Mouse (Mus musculus) cerebellum, adult 2 months (tissue): ENCODE measurements at regions not wholly inside any gene's neighbourhood (a gene's known extent, or its start where the extent isn't known, plus 50 kb on each side); places are given as distances from the start of the nearest gene placed in this dataset.

ENCODE experiments used
- DNase-seq, 2 experiments: peaks; one replicate each; pipeline ENCODE4 v3.0.0; 2021
- H3K27ac ChIP-seq: fragments of 200-500 bp; 2 replicates; pipeline ENCODE4 v1.5.1; 2012; ENCODE audit warnings: low read length, control low read depth, inconsistent platforms; ENCODE audit not compliant: insufficient read depth
- H3K27me3 ChIP-seq: fragments of 200-500 bp; 2 replicates; pipeline ENCODE4 v1.6.1; 2012; ENCODE audit warnings: inconsistent platforms, mild to moderate bottlenecking, low read length, moderate library complexity; ENCODE audit not compliant: control insufficient read depth, insufficient read depth
- H3K4me1 ChIP-seq: fragments of 200-500 bp; 2 replicates; pipeline ENCODE4 v1.6.1; 2011; ENCODE audit warnings: low read length; ENCODE audit not compliant: control insufficient read depth, insufficient read depth
- H3K4me3 ChIP-seq: fragments of 200-500 bp; replicated peaks from 2 replicates; pipeline ENCODE3; 2011; ENCODE audit warnings: mild to moderate bottlenecking, low read depth, low read length, control low read depth; ENCODE audit not compliant: insufficient read depth
- CTCF ChIP-seq: fragments of 200-500 bp; IDR thresholded peaks from 2 replicates; pipeline ENCODE4 v1.5.1; 2011; ENCODE audit warnings: low read depth, mild to moderate bottlenecking, control low read depth, low read length, moderate library complexity, borderline replicate concordance; ENCODE audit not compliant: insufficient read depth
- POLR2A ChIP-seq: fragments of 200-500 bp; IDR thresholded peaks from 2 replicates; pipeline ENCODE4 v1.6.1; 2011; ENCODE audit warnings: low read length, control low read depth, borderline replicate concordance; ENCODE audit not compliant: insufficient read depth
- WGBS: fragments of 180-500 bp; shearing (Covaris S2); methylation state at CpG from one replicate; pipeline ENCODE4 v1.1.7; 2018; 5-methylcytosine and 5-hydroxymethylcytosine counted together

DNA sequence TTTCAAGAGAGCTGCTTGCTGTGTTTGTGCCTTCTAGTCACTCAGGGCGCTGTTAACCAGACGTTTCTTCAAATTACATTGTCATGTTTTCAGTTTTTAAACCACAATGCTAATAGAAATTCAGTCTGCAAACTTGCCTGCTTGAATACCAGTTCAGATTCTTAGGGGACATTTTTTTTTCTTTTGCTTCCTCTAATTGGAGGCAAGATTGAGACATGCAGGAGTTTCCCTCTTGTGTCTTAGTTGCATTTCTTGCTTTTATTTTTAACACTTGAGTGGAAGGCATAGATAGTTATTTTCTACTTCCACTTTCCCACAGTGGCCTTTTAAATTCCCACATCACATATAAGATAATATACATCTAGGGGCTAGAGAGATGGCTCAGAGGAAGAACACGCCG, 246.8 kb downstream of the Grpr start:
- DNase-seq, result no peak
- TF ChIP-seq POLR2A, result no peak
- H3K4me3 ChIP-seq, result no peak overlapping the region
- no peaks in the 10 kb centered on the region for H3K4me1 ChIP-seq
- no peaks in the 10 kb centered on the region for H3K27me3 ChIP-seq
- no peak overlapping the region for H3K27ac ChIP-seq
- 90% methylated on average over 4 of the region's 4 CpGs for WGBS

DNA sequence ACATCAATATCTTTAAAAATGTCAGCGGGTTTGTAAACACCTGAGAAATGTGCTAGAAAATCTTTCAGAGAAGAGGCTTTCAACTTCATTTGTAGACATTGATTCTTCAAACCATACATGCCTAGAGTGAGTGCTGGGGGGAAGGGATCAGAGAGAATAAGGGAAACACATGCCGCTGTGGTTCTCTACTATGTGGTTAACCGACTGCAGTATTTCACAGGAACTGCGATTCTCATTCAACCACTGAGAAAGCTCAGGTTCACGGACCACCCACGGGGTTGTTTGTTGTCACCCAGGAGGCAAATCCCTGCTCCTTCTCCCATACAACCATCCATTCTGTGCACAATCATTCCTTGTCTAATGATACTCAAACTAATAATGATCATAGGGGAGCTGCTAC, 248.4 kb downstream of the Grpr start:
- H3K27me3 ChIP-seq, result no peaks in the 10 kb centered on the region
- 80% methylated on average over 6 of the region's 6 CpGs for WGBS
- H3K4me1 ChIP-seq, result no peaks in the 10 kb centered on the region
- no peak overlapping the region for H3K27ac ChIP-seq
- H3K4me3 ChIP-seq, result no peak overlapping the region
- no peak for TF ChIP-seq CTCF
- no peak for TF ChIP-seq POLR2A
- DNase-seq, result no peak

DNA sequence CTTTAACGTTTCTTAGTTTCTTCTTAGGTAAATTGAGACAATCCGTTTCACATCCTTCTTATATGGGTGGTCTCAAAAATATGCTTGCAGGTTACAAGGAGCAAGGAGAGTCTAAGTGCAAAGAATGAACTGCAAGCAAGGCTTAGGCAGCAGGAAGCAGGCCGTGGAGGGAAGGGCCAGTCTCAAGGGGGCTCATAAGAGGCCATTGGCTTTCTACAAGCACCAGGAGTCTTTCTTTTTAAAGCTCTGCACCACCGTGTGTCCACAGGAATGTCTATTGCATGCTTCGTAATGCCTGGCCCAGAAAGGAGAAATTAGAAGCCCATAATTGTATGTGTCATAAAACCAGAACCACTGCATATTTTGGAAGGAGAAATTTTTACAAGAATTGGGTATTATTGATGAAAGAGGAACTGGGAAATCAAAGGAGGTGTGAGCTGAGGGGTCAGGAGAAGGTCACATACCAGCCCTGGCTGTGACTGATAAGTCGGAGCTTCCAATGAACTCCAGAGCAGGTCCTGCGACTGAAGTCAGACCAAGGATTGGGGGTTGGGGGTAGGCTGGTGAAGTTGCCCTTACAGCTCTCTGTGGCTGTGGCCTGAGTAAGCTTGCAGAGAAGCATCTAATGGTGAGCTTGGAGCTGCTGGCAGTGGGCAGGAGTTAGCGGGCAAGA, 252.4 kb downstream of the Grpr start:
- DNase-seq, result no peak
- no peak overlapping the region for H3K4me3 ChIP-seq
- no peak overlapping the region for H3K27ac ChIP-seq
- H3K27me3 ChIP-seq, result no peaks in the 10 kb centered on the region
- no peak for TF ChIP-seq POLR2A
- H3K4me1 ChIP-seq, result no peaks in the 10 kb centered on the region
- 74% methylated on average over 8 of the region's 8 CpGs for WGBS

DNA sequence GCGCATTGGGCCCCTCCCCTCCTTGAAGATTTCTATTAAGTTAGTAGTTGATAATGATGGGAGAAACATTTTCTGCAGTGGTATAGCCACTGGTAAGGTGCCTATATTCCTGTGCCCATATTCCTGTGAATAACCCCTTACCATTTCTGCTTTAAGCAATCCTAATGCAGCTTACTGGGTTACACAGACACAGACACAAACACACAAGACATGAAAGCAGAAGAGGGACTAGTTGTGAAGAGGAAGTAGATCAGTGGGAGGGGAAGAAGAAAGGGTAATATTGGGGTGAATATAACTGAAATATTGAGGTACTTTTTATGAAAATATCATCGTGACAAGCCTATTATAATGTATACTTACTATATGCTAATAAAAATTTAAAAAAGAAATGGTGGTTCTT, 288.2 kb downstream of the Grpr start:
- 91% methylated on average over 2 of the region's 2 CpGs for WGBS
- TF ChIP-seq POLR2A, result no peak
- TF ChIP-seq CTCF, result no peak
- H3K4me3 ChIP-seq, result no peak overlapping the region
- DNase-seq, result no peak
- H3K4me1 ChIP-seq, result no peaks in the 10 kb centered on the region
- no peaks in the 10 kb centered on the region for H3K27me3 ChIP-seq
- no peak overlapping the region for H3K27ac ChIP-seq

DNA sequence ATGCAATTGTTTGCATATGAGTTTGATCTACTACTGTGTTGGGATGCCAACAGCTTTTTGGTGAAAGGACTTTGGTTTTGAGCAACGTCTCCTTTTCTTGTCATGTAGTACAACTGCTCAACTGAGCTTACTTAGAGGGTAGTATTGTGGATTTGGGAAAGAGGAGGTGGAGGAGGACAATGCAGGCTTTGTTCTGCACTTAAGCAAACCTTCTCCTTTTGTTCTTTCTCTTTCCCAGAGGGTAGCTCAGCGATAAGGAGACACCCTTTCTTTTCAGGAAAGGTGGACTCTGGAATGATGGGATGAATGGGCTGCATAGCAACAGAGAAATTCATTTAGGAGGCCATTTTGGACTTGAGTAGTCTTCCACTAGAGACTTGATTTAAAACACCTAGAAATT, 288.6 kb upstream of the S100g start:
- WGBS, result 10% methylated on average over 2 of the region's 2 CpGs
- Histone ChIP-seq H3K4me1 (no peaks in the 10 kb centered on the region), H3K27me3 (no peaks in the 10 kb centered on the region), H3K4me3 (no peak overlapping the region), H3K27ac (no peak overlapping the region)
- DNase-seq, result no peak
- TF ChIP-seq CTCF (no peak), POLR2A (no peak)

DNA sequence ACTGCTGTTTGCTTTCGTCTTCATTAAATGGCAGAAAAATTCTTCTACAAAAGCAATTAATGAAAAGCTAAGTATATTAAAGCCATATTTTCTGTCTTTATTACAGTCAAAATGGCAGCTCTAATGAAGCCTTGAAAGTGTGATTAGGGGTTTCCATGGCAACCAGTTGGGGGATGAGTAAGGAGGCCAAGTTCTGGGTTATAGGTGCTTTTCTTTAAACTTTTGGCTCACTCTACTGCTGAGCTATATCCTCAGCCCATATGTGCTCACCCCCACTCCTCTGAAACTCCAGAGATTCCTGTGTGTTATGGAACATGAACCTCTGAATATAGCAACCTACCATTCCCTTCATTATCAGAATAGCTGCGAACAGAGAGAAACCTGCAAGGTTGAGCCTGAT, 240.9 kb upstream of the S100g start:
- Histone ChIP-seq H3K4me1 (no peaks in the 10 kb centered on the region), H3K27ac (no peak overlapping the region), H3K27me3 (no peaks in the 10 kb centered on the region), H3K4me3 (no peak overlapping the region)
- no peak for TF ChIP-seq POLR2A
- TF ChIP-seq CTCF, result no peak
- WGBS, result 96% methylated on average over 2 of the region's 2 CpGs
- DNase-seq, result no peak

DNA sequence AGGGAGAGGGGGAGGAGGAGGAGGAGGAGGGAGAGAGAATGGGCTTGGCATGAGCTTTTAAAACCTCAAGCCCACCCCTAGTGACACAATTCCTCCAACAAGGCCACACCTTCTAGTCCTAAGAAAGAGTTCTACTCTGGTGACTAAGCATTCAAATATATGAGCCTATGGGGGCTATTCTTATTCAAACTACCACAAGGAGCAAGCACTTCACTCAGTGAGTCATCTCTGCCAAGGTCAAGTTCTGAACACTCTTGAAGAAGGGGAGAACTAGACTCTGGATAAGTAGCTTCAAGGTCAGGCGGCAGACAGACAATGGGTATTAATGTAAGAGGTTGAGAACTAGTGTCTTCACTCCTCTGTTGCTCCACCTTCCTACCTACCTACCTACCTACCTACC, 239.0 kb upstream of the S100g start:
- Histone ChIP-seq H3K27me3 (no peaks in the 10 kb centered on the region), H3K4me1 (no peaks in the 10 kb centered on the region), H3K4me3 (no peak overlapping the region), H3K27ac (no peak overlapping the region)
- no peak for DNase-seq
- 85% methylated on average over 1 of the region's 1 CpGs for WGBS
- TF ChIP-seq CTCF (no peak), POLR2A (no peak)

DNA sequence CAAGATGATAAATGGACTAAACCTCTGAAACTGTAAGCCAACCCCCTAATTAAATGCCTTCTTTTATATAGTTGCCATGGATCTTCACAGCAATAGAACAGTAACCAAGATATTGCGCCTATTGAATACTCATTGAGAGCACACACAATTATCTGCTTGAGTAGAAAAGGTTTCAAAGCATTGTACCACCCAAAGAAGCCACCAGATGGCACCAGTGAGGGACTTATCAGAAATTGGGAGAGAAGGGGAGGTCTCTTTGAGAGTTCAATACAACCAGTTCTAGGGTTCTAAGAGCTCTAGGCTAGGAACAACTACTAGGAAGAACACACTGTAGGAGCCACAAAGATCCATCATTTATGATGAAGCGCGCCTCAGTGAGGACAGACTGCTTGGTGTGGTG, 217.2 kb upstream of the S100g start:
- Histone ChIP-seq H3K4me3 (no peak overlapping the region), H3K27ac (no peak overlapping the region), H3K27me3 (no peaks in the 10 kb centered on the region), H3K4me1 (no peaks in the 10 kb centered on the region)
- no peak for TF ChIP-seq POLR2A
- TF ChIP-seq CTCF, result no peak
- no peak for DNase-seq
- 95% methylated on average over 3 of the region's 3 CpGs for WGBS

DNA sequence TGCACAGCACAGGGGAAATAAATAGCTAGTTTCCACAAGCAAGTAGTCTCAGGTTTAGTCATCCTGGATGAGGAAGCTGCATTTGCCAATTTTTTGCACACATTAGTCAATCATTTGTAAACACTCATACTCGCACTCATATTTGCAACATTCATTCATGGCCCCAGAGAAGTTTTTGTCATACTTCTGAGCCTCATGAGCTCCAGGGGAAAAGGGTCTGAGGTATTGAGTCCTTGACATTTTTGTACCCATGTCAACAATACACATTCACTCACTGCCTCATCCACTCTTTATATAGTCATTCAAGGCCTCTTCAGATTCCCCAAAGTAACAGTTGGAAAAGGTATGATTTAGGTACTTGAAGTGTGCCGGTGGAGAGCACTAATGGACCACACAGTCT, 200.4 kb upstream of the S100g start:
- Histone ChIP-seq H3K4me1 (no peaks in the 10 kb centered on the region), H3K27ac (no peak overlapping the region), H3K27me3 (no peaks in the 10 kb centered on the region), H3K4me3 (no peak overlapping the region)
- 100% methylated on average over 2 of the region's 2 CpGs for WGBS
- no peak for TF ChIP-seq POLR2A
- DNase-seq, result no peak
